Mouse (Mus musculus): ENCODE data around the gene Serpinb2.

The Serpinb2 gene

DNA sequence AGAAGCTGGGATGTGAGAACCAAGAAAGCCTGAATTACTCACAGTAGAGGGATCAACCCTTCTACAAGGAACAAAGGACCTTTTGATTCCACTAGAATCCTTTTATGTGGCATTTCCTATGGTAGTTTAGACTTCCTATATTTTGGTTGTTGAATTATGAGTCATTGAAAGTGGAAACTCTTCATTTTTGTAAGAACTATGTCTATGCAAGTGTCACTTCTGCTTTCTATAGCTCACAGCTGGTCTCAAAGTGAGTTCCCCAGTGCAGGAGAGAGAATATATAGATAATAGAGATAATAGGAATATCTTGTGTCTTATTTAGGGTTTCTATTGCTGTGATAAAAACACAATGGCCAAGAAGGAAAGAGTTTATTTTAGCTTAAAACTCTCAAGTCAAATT, 71.7 kb downstream of the Serpinb2 start:
- no peak for DNase-seq

DNA sequence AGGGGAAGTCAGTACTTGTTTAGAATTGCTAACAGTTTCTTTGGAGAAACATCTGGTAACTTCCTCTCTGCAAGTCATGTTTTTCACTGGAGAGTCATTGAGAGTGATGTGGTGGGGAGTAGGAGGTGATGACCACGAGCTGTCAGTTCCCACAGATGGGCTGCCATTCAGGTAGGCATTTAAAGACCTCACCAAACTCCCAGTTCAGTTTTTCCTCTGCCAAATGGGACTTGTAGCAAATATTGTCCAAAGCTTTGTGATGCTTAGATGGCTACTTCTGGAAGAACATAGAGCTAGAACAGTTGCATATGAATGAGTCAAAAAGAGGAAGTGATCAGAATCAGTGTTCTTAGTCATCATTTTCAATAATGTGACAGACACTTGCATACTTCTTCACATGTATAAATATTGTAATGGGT, 72.7 kb downstream of the Serpinb2 start:
- DNase-seq, result no peak

DNA sequence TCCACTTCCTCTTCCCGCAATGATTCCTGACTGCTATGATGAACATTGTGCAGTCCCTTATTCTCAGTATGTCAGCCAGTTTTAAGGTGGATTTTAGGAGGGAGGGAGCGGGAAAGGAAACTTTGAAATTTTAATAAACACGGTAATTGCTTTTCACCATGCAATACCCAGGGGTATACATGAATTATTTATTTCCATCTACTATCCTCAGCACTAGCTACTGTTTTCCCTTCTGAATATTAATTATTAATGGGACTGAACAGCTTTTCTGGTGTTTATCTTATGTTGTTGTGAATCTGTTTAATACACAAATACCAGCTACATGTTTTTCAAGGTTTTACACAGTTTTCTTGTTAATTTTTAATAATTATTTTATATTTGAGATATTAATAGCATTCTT, 73.7 kb downstream of the Serpinb2 start:
- DNase-seq, result no peak

All from kidney, adult 18-20 months (tissue).